Mouse (Mus musculus) C2C12 (cell line): Measurements from ENCODE around the gene Myo1b.

ENCODE experiments used
- CTCF ChIP-seq: IDR thresholded peaks from one replicate; pipeline ENCODE4 v1.5.1; 2011; ENCODE audit not compliant: control insufficient read depth, insufficient read depth, insufficient read length
- FOSL1 ChIP-seq: IDR thresholded peaks from one replicate; pipeline ENCODE4 v1.8.0; 2011; ENCODE audit warnings: mild to moderate bottlenecking, low read length; ENCODE audit not compliant: poor library complexity, insufficient read depth, severe bottlenecking

GRCm38 (mm10) chr1:51879927-51880814 lies 35.7 kb downstream of the Myo1b start:
- TF ChIP-seq CTCF: no peak
- no peak for TF ChIP-seq FOSL1
